Mouse (Mus musculus) adrenal gland, postnatal 25 days (tissue): ENCODE data around the gene Fndc3a. TPM values are rescaled to one million over a fixed set of nuclear protein-coding genes. Genes with fewer than 3 reads are reported as not detected.

ENCODE experiments used
- DNase-seq: peaks from one replicate; pipeline ENCODE4 v3.0.0; 2021; ENCODE audit warnings: mixed read lengths
- total RNA-seq: library from RNA; stranded (reverse); gene quantifications from 2 replicates; pipeline ENCODE4 v1.2.3, GENCODE M21; 2021

Fndc3a gene
- total RNA-seq, 1 experiment from 2014 or later = 63.4 TPM

DNA sequence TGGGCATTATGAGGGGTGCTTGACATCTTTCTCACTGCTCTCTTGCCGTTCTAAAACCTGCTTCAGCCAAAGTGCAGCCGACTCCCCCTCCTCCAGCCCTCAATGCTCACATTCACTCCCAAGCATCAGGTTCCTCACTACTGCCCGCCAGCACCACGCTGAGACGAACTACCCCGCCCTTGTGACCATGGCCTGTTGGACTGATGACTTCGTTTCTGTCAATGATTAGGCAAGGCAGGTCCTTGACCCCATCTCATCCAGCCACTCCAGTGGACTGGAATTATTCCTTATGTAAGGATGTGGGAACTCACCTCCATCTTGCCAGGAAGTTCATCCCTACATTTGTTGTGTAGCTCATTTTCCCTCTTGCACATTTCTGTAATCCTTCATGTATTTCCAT is 175.9 kb downstream of the Fndc3a start:
- DNase-seq = no peak

DNA sequence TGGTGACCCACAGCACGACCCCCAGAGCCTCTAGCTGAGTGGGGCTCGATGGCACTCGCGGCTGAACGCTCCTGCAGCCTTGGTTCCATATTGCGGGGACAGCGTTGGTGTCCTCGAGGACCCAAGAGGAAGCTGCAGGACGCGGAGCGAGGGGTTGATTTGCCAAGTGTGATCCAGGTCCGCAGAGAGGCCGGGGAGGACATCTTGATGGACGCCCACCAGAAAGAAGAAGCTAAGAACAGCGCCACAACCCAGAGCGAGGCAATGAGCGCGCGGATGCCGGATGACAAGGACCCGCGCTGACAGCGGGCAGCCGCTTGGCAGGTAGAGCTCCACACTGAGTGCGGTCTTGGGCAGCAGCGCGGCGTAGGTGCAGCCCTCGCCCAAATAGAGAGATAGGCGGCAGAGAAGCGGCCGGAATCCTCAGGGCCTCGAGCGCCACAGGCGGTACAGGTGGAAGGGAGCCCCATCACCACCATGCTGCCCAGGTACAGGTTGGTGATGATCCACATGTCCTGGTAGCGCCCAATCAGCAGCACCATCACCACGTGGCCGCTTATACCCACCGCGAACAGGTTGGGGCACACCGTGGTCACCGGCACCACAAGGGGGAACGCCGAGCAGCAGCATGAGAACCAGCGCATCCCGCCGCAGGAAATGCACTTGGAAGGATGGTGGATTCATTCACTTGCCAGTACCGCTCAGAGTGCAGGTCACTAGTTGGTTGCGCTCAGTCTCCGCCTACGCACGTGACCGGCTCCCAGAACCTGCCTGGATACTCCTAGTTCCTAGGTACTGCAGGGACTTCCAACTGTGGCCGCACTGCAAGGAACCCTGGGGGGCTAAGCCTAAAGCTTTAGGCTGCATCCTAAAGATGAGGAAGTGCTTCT is 177.5 kb downstream of the Fndc3a start:
- DNase-seq = no peak

DNA sequence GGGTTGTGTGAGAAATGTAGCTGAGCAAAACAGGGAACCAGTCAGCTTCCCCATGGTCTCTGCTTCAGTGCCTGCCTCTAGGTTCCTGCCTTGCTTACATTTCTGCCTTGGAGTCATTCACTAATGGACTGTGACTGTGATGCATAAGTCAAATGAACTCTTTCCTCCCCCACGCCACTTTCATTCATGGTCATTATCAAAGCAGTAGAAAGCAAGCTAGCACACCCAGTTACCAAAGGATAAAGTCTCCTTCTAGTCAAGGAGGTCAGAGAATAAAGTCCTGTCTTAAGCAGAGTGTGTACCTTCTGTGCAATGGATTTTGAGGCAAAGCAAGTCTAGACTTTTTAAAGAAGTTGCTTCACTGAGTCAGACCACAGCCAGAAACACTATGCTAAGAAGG is 182.7 kb downstream of the Fndc3a start:
- DNase-seq = no peak

DNA sequence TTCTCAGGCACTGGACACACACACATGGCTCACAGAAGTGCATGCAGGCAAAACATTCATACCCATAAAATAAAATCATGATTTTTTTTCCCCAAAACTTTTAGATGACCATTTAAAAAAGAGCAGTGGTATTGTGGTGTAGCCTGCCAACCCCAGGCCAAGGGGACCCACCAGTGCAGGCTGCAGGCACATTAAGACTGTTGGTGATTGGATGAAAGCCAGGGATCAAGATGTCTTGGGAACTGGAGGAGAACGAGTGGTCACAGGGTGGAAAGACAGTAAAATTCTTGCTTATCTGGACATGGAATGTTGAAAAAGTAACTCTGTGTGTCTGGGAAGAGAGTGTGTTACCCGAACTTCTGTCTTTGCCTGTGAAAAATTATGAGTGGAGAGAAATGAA is 190.2 kb downstream of the Fndc3a start:
- no peak for DNase-seq

GRCm38 (mm10) chr14:72518786-72519185 is 191.0 kb downstream of the Fndc3a start:
- DNase-seq = no peak

- DNase-seq = peak; percentile 23
Measured at GRCm38 (mm10) chr14:72516376-72516775, 193.4 kb downstream of the Fndc3a start.

DNA sequence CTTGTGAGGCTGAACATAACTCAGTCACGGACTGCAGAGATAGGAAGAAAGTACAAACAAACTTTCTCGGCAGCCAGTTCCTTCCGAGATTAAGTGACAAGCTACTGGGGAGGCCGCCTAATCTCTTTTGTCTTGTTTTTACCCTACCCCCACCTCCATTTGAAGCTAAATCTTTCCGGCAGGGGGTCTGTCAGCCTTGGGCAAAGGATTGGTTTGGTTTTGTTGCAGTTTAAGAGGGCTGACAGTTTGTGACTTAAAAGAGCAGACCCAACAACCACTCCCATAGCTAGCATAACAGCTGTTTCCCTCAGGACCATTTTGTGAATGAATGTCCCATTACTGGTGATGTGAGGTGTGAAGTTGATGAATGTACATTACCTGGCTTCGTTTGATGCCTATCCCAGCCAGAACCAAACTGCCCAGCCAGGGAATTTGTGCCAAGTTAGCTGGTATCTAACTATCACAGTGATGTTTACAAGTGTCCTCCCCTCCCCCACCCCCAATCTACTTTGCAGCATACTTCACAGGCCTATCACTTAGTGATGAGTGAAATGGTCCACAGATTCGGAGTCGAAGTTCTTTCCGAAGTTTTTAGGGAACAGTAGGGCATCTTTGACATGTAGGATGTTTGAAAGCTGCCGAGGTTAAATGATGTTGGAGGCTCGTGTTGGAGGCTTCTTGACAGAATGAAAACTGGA is 202.9 kb downstream of the Fndc3a start:
- DNase-seq = no peak

- DNase-seq = peak; percentile 2
Measured at GRCm38 (mm10) chr14:72506018-72506722, 203.6 kb downstream of the Fndc3a start.

- DNase-seq = no peak
Measured at GRCm38 (mm10) chr14:72504985-72505384, 204.8 kb downstream of the Fndc3a start.

DNA sequence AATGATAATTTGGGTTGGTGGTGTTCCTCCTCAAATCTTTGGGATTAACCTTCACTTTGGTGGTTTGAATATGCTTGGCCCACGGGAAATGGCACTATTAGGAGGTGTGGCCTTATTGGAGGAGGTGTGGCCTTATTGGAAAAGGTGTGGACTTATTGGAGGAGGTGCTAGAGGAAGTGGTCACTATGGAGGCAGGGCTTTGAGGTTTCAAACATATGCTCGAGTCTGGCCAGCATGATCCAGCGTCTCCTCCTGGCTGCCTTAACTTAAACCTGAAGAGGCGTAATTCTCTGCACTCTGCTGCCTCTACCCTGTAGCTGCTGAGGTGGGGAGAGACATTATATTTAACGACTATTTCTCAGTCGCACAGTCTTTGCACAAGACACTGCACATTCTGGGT is 206.6 kb downstream of the Fndc3a start:
- DNase-seq = no peak

DNA sequence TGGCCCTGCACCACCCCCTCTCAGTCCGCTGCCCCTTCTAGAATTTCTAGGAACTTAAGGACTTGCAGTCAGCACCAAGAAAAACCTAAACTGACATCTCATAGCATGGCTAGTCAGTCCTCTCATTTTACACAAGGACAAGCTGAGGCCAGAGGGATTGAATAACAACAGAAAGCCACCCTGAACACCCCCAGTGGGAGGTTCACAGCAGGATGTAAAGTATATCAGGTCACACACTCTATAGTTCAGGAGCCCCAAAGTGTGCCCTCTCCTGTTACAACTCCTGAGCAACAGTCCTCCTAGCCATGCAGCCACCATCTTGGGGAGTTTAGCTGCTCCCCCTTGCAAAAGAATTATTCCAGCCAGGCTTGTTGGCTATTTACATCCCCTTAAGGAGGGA is 216.0 kb downstream of the Fndc3a start:
- no peak for DNase-seq

GRCm38 (mm10) chr14:72491738-72492137 is 218.1 kb downstream of the Fndc3a start, which contains the start of gene Gm9195:
Gene Gm9195 (minus strand): TSS chr14:72491838.
- DNase-seq = no peak

GRCm38 (mm10) chr14:72490367-72490766 is 219.4 kb downstream of the Fndc3a start:
- no peak for DNase-seq

Other genes starting within 250 kb of the Fndc3a start
- gene Gm9195, start 218.2 kb downstream of the Fndc3a start, total RNA-seq = not detected in 2 replicates